Mouse (Mus musculus) liver, embryonic 14.5 days (tissue): ENCODE results near the gene Pom121l2.

Source experiments
- CTCF ChIP-seq: IDR thresholded peaks from 2 replicates; pipeline ENCODE4 v1.5.1; 2016; ENCODE audit warnings: antibody characterized with exemption, low read depth, control low read depth
- EP300 ChIP-seq: IDR thresholded peaks from 2 replicates; pipeline ENCODE4 v1.6.1; 2016; ENCODE audit warnings: antibody characterized with exemption, low read depth

DNA sequence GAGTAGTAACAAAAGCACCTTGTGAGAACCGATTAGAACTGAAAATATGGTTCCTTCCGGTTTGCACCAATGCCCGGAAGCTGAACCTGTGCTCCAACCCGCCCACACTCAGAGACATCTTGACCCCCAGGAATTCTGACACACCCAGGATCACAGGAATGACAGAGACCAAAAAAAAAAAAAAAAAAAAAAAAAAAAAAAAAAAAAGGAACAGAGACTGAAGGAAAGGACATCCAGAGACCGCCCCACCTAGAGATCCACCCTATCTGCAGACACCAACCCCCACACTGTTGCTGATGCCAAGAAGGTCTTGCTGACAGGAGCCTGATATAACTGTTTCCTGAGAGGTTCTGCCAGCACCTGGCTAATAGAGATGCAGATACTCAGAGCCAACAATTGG is 11.6 kb downstream of the Pom121l2 start:
- TF ChIP-seq CTCF (no peak), EP300 (no peak)
